Mouse (Mus musculus) lung, postnatal 0 days (tissue): ENCODE data around the gene Wipf1.

Experiments
- CTCF ChIP-seq: IDR thresholded peaks from 2 replicates; pipeline ENCODE4 v1.5.1; 2016; ENCODE audit warnings: antibody characterized with exemption, mild to moderate bottlenecking
- EP300 ChIP-seq: IDR thresholded peaks from 2 replicates; pipeline ENCODE4 v1.6.1; 2016; ENCODE audit warnings: antibody characterized with exemption, mild to moderate bottlenecking, control low read depth

- TF ChIP-seq CTCF (no peak), EP300 (no peak)
Measured at GRCm38 (mm10) chr2:73462265-73462664, 67.3 kb downstream of the Wipf1 start.
